Mouse (Mus musculus) MEL (cell line): ENCODE measurements around the gene Nucb1. TPM values are rescaled to one million over a fixed set of nuclear protein-coding genes. Genes with fewer than 3 reads are reported as not detected.

Source experiments
- DNase-seq: peaks from one replicate; pipeline ENCODE4 v3.0.0; 2011; ENCODE audit warnings: low read depth, low spot score
- H3K27ac ChIP-seq: 2 replicates; pipeline ENCODE4 v1.5.1; 2012; ENCODE audit warnings: low read depth, mild to moderate bottlenecking, control low read depth, low read length, moderate library complexity; ENCODE audit not compliant: control insufficient read depth
- H3K27me3 ChIP-seq, 2 experiments: fragments of 150-350 bp in 1 of 2; sonication (generic) in 1 of 2; 2 replicates each; pipeline ENCODE4 v1.6.1; 2012; ENCODE audit warnings: low read length in 2 of 2, mild to moderate bottlenecking in 2 of 2, improper control_type of control experiment in 1 of 2, moderate library complexity in 1 of 2; ENCODE audit not compliant: insufficient read depth in 2 of 2, control insufficient read depth in 1 of 2
- H3K36me3 ChIP-seq, 2 experiments: 2 replicates each; pipeline ENCODE4 v1.6.1; 2012 to 2014; ENCODE audit warnings: low read length in 2 of 2, improper control_type of control experiment in 1 of 2, inconsistent platforms in 1 of 2, mild to moderate bottlenecking in 1 of 2; ENCODE audit not compliant: insufficient read depth in 2 of 2, control insufficient read depth in 1 of 2
- H3K4me1 ChIP-seq, 2 experiments: fragments of 150-350 bp in 1 of 2; sonication (generic) in 1 of 2; 2 replicates each; pipeline ENCODE4 v1.6.1; 2012; ENCODE audit warnings: low read length in 2 of 2, improper control_type of control experiment in 1 of 2, mild to moderate bottlenecking in 1 of 2; ENCODE audit not compliant: insufficient read depth in 2 of 2, control insufficient read depth in 1 of 2
- H3K4me3 ChIP-seq, 2 experiments: fragments of 150-350 bp in 1 of 2; sonication (generic) in 1 of 2; 2 replicates each; pipeline ENCODE4 v1.5.1; 2012; ENCODE audit warnings: low read depth in 2 of 2, low read length in 2 of 2, mild to moderate bottlenecking in 2 of 2, moderate library complexity in 2 of 2, control low read depth in 1 of 2, improper control_type of control experiment in 1 of 2; ENCODE audit not compliant: control insufficient read depth in 1 of 2, insufficient read depth in 1 of 2
- H3K79me2 ChIP-seq: 2 replicates; pipeline ENCODE4 v1.6.1; 2012; ENCODE audit warnings: mild to moderate bottlenecking, low read length, moderate library complexity; ENCODE audit not compliant: control insufficient read depth, poor library complexity, insufficient read depth
- H3K9ac ChIP-seq: 2 replicates; pipeline ENCODE4 v1.6.1; 2012; ENCODE audit warnings: low read depth, mild to moderate bottlenecking, control low read depth, low read length, moderate library complexity; ENCODE audit not compliant: control insufficient read depth, poor library complexity, severe bottlenecking
- H3K9me3 ChIP-seq: fragments of 150-350 bp; sonication (generic); replicated peaks from 2 replicates; pipeline ENCODE4 v1.6.1; 2012; ENCODE audit warnings: mild to moderate bottlenecking, low read length, improper control_type of control experiment, moderate library complexity; ENCODE audit not compliant: insufficient read depth
- BHLHE40 ChIP-seq: IDR thresholded peaks from 2 replicates; pipeline ENCODE4 v1.6.1; 2012; ENCODE audit warnings: low read depth, mild to moderate bottlenecking, inconsistent platforms, low read length, improper control_type of control experiment, borderline replicate concordance
- CHD2 ChIP-seq: IDR thresholded peaks from 2 replicates; pipeline ENCODE4 v1.6.1; 2011; ENCODE audit warnings: low read length, improper control_type of control experiment
- CTCF ChIP-seq, 3 experiments: IDR thresholded peaks in 2 of 3; conservative IDR thresholded peaks in 1 of 3; 2 replicates each; pipeline ENCODE4 v1.5.1; 2011 to 2012; ENCODE audit warnings: low read length in 3 of 3, low read depth in 2 of 3, mild to moderate bottlenecking in 2 of 3, improper control_type of control experiment in 1 of 3, inconsistent platforms in 1 of 3, mixed read lengths in 1 of 3, moderate library complexity in 1 of 3; ENCODE audit not compliant: control insufficient read depth in 1 of 3, insufficient read depth in 1 of 3, poor library complexity in 1 of 3, severe bottlenecking in 1 of 3
- E2F4 ChIP-seq: IDR thresholded peaks from 2 replicates; pipeline ENCODE4 v1.6.1; 2011; ENCODE audit warnings: low read depth, low read length, improper control_type of control experiment, borderline replicate concordance
- ETS1 ChIP-seq: IDR thresholded peaks from 2 replicates; pipeline ENCODE4 v1.6.1; 2012; ENCODE audit warnings: low read depth, mild to moderate bottlenecking, inconsistent platforms, low read length, improper control_type of control experiment, moderate library complexity
- GATA1 ChIP-seq: IDR thresholded peaks from 2 replicates; pipeline ENCODE4 v1.6.1; 2011; ENCODE audit warnings: low read depth, low read length, improper control_type of control experiment
- HCFC1 ChIP-seq: IDR thresholded peaks from 2 replicates; pipeline ENCODE4 v1.6.1; 2012; ENCODE audit warnings: low read depth, mild to moderate bottlenecking, inconsistent platforms, low read length, improper control_type of control experiment, moderate library complexity
- MAX ChIP-seq: IDR thresholded peaks from 2 replicates; pipeline ENCODE4 v1.6.1; 2011; ENCODE audit warnings: low read length, improper control_type of control experiment
- MXI1 ChIP-seq: IDR thresholded peaks from 2 replicates; pipeline ENCODE4 v1.6.1; 2011; ENCODE audit warnings: mild to moderate bottlenecking, low read depth, low read length, improper control_type of control experiment
- MYB ChIP-seq: IDR thresholded peaks from 2 replicates; pipeline ENCODE4 v1.6.1; 2011; ENCODE audit warnings: mild to moderate bottlenecking, low read depth, low read length, improper control_type of control experiment
- POLR2AphosphoS2 ChIP-seq: IDR thresholded peaks from 2 replicates; pipeline ENCODE4 v1.6.1; 2011; ENCODE audit warnings: low read length, improper control_type of control experiment
- POLR2AphosphoS5 ChIP-seq: IDR thresholded peaks from 2 replicates; pipeline ENCODE4 v1.6.1; 2012; ENCODE audit warnings: low read depth, borderline replicate concordance, mild to moderate bottlenecking, inconsistent platforms, low read length, moderate library complexity, mixed read lengths
- RAD21 ChIP-seq: IDR thresholded peaks from 2 replicates; pipeline ENCODE4 v1.6.1; 2011; ENCODE audit warnings: mild to moderate bottlenecking, low read depth, low read length, improper control_type of control experiment
- TAL1 ChIP-seq: IDR thresholded peaks from 2 replicates; pipeline ENCODE4 v1.6.1; 2012; ENCODE audit warnings: mild to moderate bottlenecking, inconsistent platforms, low read length, moderate library complexity, mixed read lengths
- TCF12 ChIP-seq: IDR thresholded peaks from 2 replicates; pipeline ENCODE4 v1.6.1; 2014; ENCODE audit warnings: low read depth, mild to moderate bottlenecking, inconsistent platforms, low read length, improper control_type of control experiment, moderate library complexity
- UBTF ChIP-seq: IDR thresholded peaks from 2 replicates; pipeline ENCODE4 v1.6.1; 2012; ENCODE audit warnings: low read depth, mild to moderate bottlenecking, inconsistent platforms, low read length, improper control_type of control experiment, moderate library complexity, borderline replicate concordance; ENCODE audit not compliant: insufficient read depth
- ZC3H11A ChIP-seq: IDR thresholded peaks from 2 replicates; pipeline ENCODE4 v1.6.1; 2012; ENCODE audit warnings: low read depth, mild to moderate bottlenecking, inconsistent platforms, low read length, improper control_type of control experiment
- ZNF384 ChIP-seq: IDR thresholded peaks from 2 replicates; pipeline ENCODE4 v1.6.1; 2012; ENCODE audit warnings: low read depth, mild to moderate bottlenecking, inconsistent platforms, low read length, improper control_type of control experiment
- polyA plus RNA-seq, 2 experiments: library from polyadenylated mRNA; stranded (reverse) in 1 of 2; unstranded in 1 of 2; fragments of >175 nt in 1 of 2; fragments of >200 nt in 1 of 2; gene quantifications; 2 replicates each; pipeline versions ENCODE4 v1.2.1 to v1.2.4; 2012; ENCODE audit warnings: low replicate concordance in 2 of 2, low read depth in 1 of 2; ENCODE audit not compliant: insufficient read length in 2 of 2, insufficient read depth in 1 of 2, missing spikeins in 1 of 2
- total RNA-seq: library from RNA; depleted of rRNA; stranded (reverse); fragments of 300-350 nt; gene quantifications from 2 replicates; pipeline ENCODE4 v1.2.3, GENCODE M21; 2012

Gene Nucb1
- total and polyA plus RNA-seq, 3 experiments: 92.3 to 343 (median 196) TPM

GRCm38 (mm10) chr7:45538163-45539041 is 28.2 kb upstream of the Nucb1 start:
- H3K79me2 ChIP-seq: no peaks in the 10 kb centered on the region
- H3K36me3 ChIP-seq: no peaks in the 10 kb centered on the region
- H3K4me1 ChIP-seq: no peaks in the 10 kb centered on the region
- no peak overlapping the region for H3K9ac ChIP-seq
- TF ChIP-seq TAL1: no peak
- no peak for TF ChIP-seq MXI1
- peak in 1 of 3 experiments; percentile 23; a peak in 1 of 6 replicates for TF ChIP-seq CTCF (IDR thresholded peaks at IDR 0.05 in 2 of 3, conservative IDR thresholded peaks at IDR 0.05 in 1 of 3; ENCODE audit: control insufficient read depth in 1 of 3, insufficient read depth in 1 of 3, low read depth in 2 of 3, low read length in 3 of 3, poor library complexity in 1 of 3, severe bottlenecking in 1 of 3)
- no peak for TF ChIP-seq TCF12
- no peak for TF ChIP-seq POLR2AphosphoS2
- TF ChIP-seq CHD2: no peak
- TF ChIP-seq E2F4: no peak
- peak; percentile 57; the same call in 1 of the 2 replicates for TF ChIP-seq HCFC1
- no peak for TF ChIP-seq MAX
- TF ChIP-seq RAD21: no peak; the same call in none of the 2 replicates
- TF ChIP-seq GATA1: no peak
- TF ChIP-seq UBTF: no peak
- TF ChIP-seq ZC3H11A: no peak
- no peak for TF ChIP-seq ETS1
- 0 out of 4 replicates have a peak, but pooled peaks cover 0 to 6% of the 10 kb centered on the region in 2 experiments for H3K27me3 ChIP-seq
- no peak for DNase-seq
- no peak overlapping the region for H3K27ac ChIP-seq
- H3K4me3 ChIP-seq: no peak overlapping the region
- H3K9me3 ChIP-seq: no peaks in the 10 kb centered on the region

GRCm38 (mm10) chr7:45537602-45538001 is 27.4 kb upstream of the Nucb1 start:
- no peak overlapping the region for H3K4me3 ChIP-seq
- H3K79me2 ChIP-seq: no peaks in the 10 kb centered on the region
- 0 out of 4 replicates have a peak, but pooled peaks cover 0 to 6% of the 10 kb centered on the region in 2 experiments for H3K27me3 ChIP-seq
- no peak overlapping the region for H3K27ac ChIP-seq
- TF ChIP-seq MYB (no peak), POLR2AphosphoS2 (no peak), POLR2AphosphoS5 (no peak), ZNF384 (no peak), CTCF (IDR thresholded peaks at IDR 0.05 in 2 of 3, conservative IDR thresholded peaks at IDR 0.05 in 1 of 3; ENCODE audit: control insufficient read depth in 1 of 3, insufficient read depth in 1 of 3, low read depth in 2 of 3, low read length in 3 of 3, poor library complexity in 1 of 3, severe bottlenecking in 1 of 3) (no peak), BHLHE40 (no peak)
- TF ChIP-seq, all 39 proteins: peak for 0
- DNase-seq: no peak
- Histone ChIP-seq H3K9ac (no peak overlapping the region), H3K36me3 (no peaks in the 10 kb centered on the region), H3K9me3 (no peaks in the 10 kb centered on the region), H3K4me1 (no peaks in the 10 kb centered on the region)
